10 mouse cellular contexts compared by ENCODE assay signal in the genomic region with DNA sequence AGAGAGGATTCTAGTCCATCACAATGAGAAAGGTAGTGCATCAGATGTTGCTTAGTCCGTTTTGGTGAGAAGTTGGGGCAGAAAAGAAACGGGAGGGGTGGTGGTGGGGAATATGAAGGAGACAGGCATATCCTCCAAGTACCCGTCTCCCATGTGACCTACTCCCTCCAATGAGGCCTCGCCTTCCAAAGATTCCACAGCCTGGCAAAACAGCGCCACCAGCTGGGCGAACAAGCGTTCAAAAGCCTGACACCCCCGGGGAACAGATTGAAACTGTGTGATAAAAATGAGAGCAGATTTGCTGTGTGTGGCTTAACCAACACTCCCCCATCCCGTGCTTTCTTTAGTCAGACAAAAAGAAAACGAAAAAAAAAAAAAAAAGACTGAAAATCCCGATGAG. TPM values are rescaled to one million over a fixed set of nuclear protein-coding genes. Genes with fewer than 3 reads are reported as not detected.
DNase-seq lines count a peak whose midpoint lies in the region; ATAC-seq and TF ChIP-seq lines count a peak whose summit lies in the region.
"Had no signal": no experiment of that assay in that cellular context is flagged by ENCODE, and none has a peak within 500 bp of the region (broad histone marks: within the 10 kb centered on the region; RNA-seq: fewer than 3 reads in every experiment).

No protein-coding gene starts in this region.

- no peak for ATAC-seq in heart, embryonic 16.5 days (replicated peaks; ENCODE audit: extremely low read depth, insufficient read depth, low FRiP score)
- no peak for ATAC-seq in forebrain, embryonic 16.5 days

- TF ChIP-seq POLR2A in lung, adult 2 months (IDR thresholded peaks at IDR 0.05; ENCODE audit: borderline replicate concordance, extremely low read depth, low read depth, low read length): no peak

- H3K4me3 ChIP-seq in gastrocnemius, adult 2 months: no peak overlapping the region
- no peak overlapping the region for H3K4me3 ChIP-seq in heart, embryonic 16.5 days (ENCODE audit: low read length)
- no peak overlapping the region for H3K4me3 ChIP-seq in lung, adult 2 months (replicated peaks; ENCODE audit: extremely low read depth, low read depth, low read length)
- H3K4me3 ChIP-seq in forebrain, embryonic 16.5 days (replicated peaks; ENCODE audit: low read length): no peak overlapping the region
- H3K4me3 ChIP-seq: neural tube, embryonic 13.5 days had no signal

- no peaks in the 10 kb centered on the region for H3K27me3 ChIP-seq in heart, embryonic 16.5 days (ENCODE audit: control insufficient read depth, insufficient read depth, low read length)
- H3K27me3 ChIP-seq in forebrain, embryonic 16.5 days (replicated peaks; ENCODE audit: control insufficient read depth, insufficient read depth, low read length): no peaks in the 10 kb centered on the region
- H3K27me3 ChIP-seq: neural tube, embryonic 13.5 days had no signal

- H3K4me2 ChIP-seq in heart, embryonic 16.5 days (ENCODE audit: low read depth, low read length): no peak overlapping the region
- no peak overlapping the region for H3K4me2 ChIP-seq in forebrain, embryonic 16.5 days (ENCODE audit: low read length)
- H3K4me2 ChIP-seq: neural tube, embryonic 13.5 days had no signal

- no peak overlapping the region for H3K9ac ChIP-seq in heart, embryonic 16.5 days (ENCODE audit: low read length)
- no peak overlapping the region for H3K9ac ChIP-seq in forebrain, embryonic 16.5 days (replicated peaks; ENCODE audit: low read depth, low read length)
- H3K9ac ChIP-seq: neural tube, embryonic 13.5 days had no signal

- H3K9me3 ChIP-seq in heart, embryonic 16.5 days (replicated peaks; ENCODE audit: control insufficient read depth, low read length): no peaks in the 10 kb centered on the region
- no peaks in the 10 kb centered on the region for H3K9me3 ChIP-seq in forebrain, embryonic 16.5 days (ENCODE audit: control insufficient read depth, low read length)
- H3K9me3 ChIP-seq: neural tube, embryonic 13.5 days had no signal

- DNase-seq in gastrocnemius, adult 2 months: peak; percentile 31
- DNase-seq in gastrocnemius, postnatal 4 days (ENCODE audit: low spot score in 2 of 2): no peak
- peak; percentile 50 to 59 for DNase-seq in urinary bladder, adult 18-20 months (ENCODE audit: low spot score in 2 of 2)
- no peak for DNase-seq in urinary bladder, postnatal 4 days (ENCODE audit: low spot score in 2 of 2)
- peak; percentile 48 for DNase-seq in lung, adult 2 months
- peak; percentile 64 for DNase-seq in testis, postnatal 14 days (ENCODE audit: low spot score)

- 61% methylated on average over 11 of the region's 11 CpGs for WGBS in heart, embryonic 16.5 days
- WGBS in lung, adult 2 months: 80% methylated on average over 11 of the region's 11 CpGs
- WGBS in forebrain, embryonic 16.5 days: 76% methylated on average over 11 of the region's 11 CpGs

- H3K4me1 ChIP-seq in heart, embryonic 16.5 days (ENCODE audit: control insufficient read depth, insufficient read depth, low read length): peaks cover 54% of the 10 kb centered on the region
- peaks cover 3% of the 10 kb centered on the region; the same call in 1 of the 2 replicates for H3K4me1 ChIP-seq in lung, adult 2 months (ENCODE audit: control insufficient read depth, insufficient read depth, low read length)
- no peaks in the 10 kb centered on the region for H3K4me1 ChIP-seq in forebrain, embryonic 16.5 days (replicated peaks; ENCODE audit: control insufficient read depth, insufficient read depth, low read length)
- H3K4me1 ChIP-seq: neural tube, embryonic 13.5 days had no signal

- H3K27ac ChIP-seq in gastrocnemius, adult 2 months: no peak overlapping the region
- peak overlapping the region; percentile 92 for H3K27ac ChIP-seq in heart, embryonic 16.5 days (ENCODE audit: low read length)
- H3K27ac ChIP-seq in forebrain, embryonic 16.5 days (ENCODE audit: low read length): no peak overlapping the region
- H3K27ac ChIP-seq: neural tube, embryonic 13.5 days had no signal

- TF ChIP-seq CTCF in gastrocnemius, adult 2 months (IDR thresholded peaks at IDR 0.05): peak; percentile 25; the same call in 1 of the 2 replicates
- peak; percentile 58; the same call in 1 of the 2 replicates for TF ChIP-seq CTCF in lung, adult 2 months (IDR thresholded peaks at IDR 0.05; ENCODE audit: insufficient read depth, low read length)

- intact Hi-C loops in gastrocnemius, adult 2 months (cut with DNase I): no loop called here

- H3K36me3 ChIP-seq in heart, embryonic 16.5 days (ENCODE audit: control insufficient read depth, insufficient read depth): no peaks in the 10 kb centered on the region
- H3K36me3 ChIP-seq in forebrain, embryonic 16.5 days (ENCODE audit: control insufficient read depth, insufficient read depth): no peaks in the 10 kb centered on the region
- H3K36me3 ChIP-seq: neural tube, embryonic 13.5 days had no signal

RNA-seq across cellular contexts. Expression of a gene that starts 56.7 kb away (rescaled TPM):
- under 1 TPM; 0.10 to 0.14 TPM for total RNA-seq in gastrocnemius, adult 2 months (2021)
- total RNA-seq in gastrocnemius, postnatal 4 days (2021): under 1 TPM; 0.61 to 0.80 TPM
- polyA plus RNA-seq in heart, embryonic 16.5 days (2015; fragmentation: Nextera tagmentation; extraction: Ambion mirVana): 36.0 and 43.7 TPM in 2 replicates
- polyA plus RNA-seq in lung, adult 2 months (2012; rRNA removed): 17.8 and 25.7 TPM in 2 replicates
- polyA plus RNA-seq in forebrain, embryonic 16.5 days (2015; fragmentation: Nextera tagmentation; extraction: Ambion mirVana): 0.30 and 0.35 TPM in 2 replicates
- total RNA-seq: hematopoietic stem cell, adult 5-6 weeks had no signal

Comparison
In these comparisons a context has a peak if more than half of its experiments do, and no peak if none do; other contexts are left out.
1. DNase-seq: peak in gastrocnemius, adult 2 months (single experiment), urinary bladder, adult 18-20 months (2 of 2), lung, adult 2 months (single experiment) and testis, postnatal 14 days (single experiment); none in gastrocnemius, postnatal 4 days (0 of 2) and urinary bladder, postnatal 4 days (0 of 2).
2. RNA of a gene that starts 56.7 kb away (polyA plus RNA-seq): 36.0 to 43.7 TPM in heart, embryonic 16.5 days and 17.8 to 25.7 TPM in lung, adult 2 months; 0.30 to 0.35 TPM in forebrain, embryonic 16.5 days; every median in the first group is over 10 times any median in the second.